Mouse (Mus musculus) forebrain, embryonic 15.5 days (tissue): ENCODE data around the gene Rbp4. TPM values are rescaled to one million over a fixed set of nuclear protein-coding genes. Genes with fewer than 3 reads are reported as not detected.

ENCODE experiments used
- ATAC-seq: fragments of 200-750 bp; cut with Nextera tagmentation; replicated peaks from 2 replicates; pipeline ENCODE4 v1.8.0; 2017; ENCODE audit warnings: mild to moderate bottlenecking, moderate TSS enrichment, moderate library complexity
- H3K27ac ChIP-seq: fragments of 300-500 bp; sonication (generic); replicated peaks from 2 replicates; pipeline ENCODE4 v1.5.1; 2015; ENCODE audit warnings: mild to moderate bottlenecking, inconsistent platforms
- H3K27me3 ChIP-seq: fragments of 300-500 bp; sonication (generic); 2 replicates; pipeline ENCODE4 v1.6.1; 2015; ENCODE audit warnings: inconsistent platforms
- H3K36me3 ChIP-seq: fragments of 300-500 bp; sonication (generic); 2 replicates; pipeline ENCODE4 v1.6.1; 2015; ENCODE audit warnings: mild to moderate bottlenecking, inconsistent platforms
- H3K4me1 ChIP-seq: fragments of 300-500 bp; sonication (generic); 2 replicates; pipeline ENCODE4 v1.6.1; 2015; ENCODE audit warnings: inconsistent platforms
- H3K4me2 ChIP-seq: fragments of 300-500 bp; sonication (generic); replicated peaks from 2 replicates; pipeline ENCODE4 v1.6.1; 2015; ENCODE audit warnings: mild to moderate bottlenecking, inconsistent platforms
- H3K4me3 ChIP-seq: fragments of 300-500 bp; sonication (generic); 2 replicates; pipeline ENCODE4 v1.5.1; 2015; ENCODE audit warnings: mild to moderate bottlenecking, inconsistent platforms
- H3K9ac ChIP-seq: fragments of 300-500 bp; sonication (generic); replicated peaks from 2 replicates; pipeline ENCODE4 v1.6.1; 2015; ENCODE audit warnings: mild to moderate bottlenecking, inconsistent platforms
- H3K9me3 ChIP-seq: fragments of 300-500 bp; sonication (generic); 2 replicates; pipeline ENCODE4 v1.6.1; 2016; ENCODE audit warnings: inconsistent platforms
- WGBS: fragments of 180-500 bp; shearing (Covaris S2); methylation state at CpG from one replicate; pipeline ENCODE4 v1.1.7; 2015; ENCODE audit warnings: mixed read lengths; 5-methylcytosine and 5-hydroxymethylcytosine counted together
- polyA plus RNA-seq: library from polyadenylated mRNA; unstranded; fragments of >200 nt; fragmentation: Nextera tagmentation; extraction: Ambion mirVana; gene quantifications from 2 replicates; pipeline ENCODE4 v1.2.1, GENCODE M21; 2015

Gene Rbp4
- polyA plus RNA-seq, 1 experiment from 2014 or later, result 1.5 TPM

DNA sequence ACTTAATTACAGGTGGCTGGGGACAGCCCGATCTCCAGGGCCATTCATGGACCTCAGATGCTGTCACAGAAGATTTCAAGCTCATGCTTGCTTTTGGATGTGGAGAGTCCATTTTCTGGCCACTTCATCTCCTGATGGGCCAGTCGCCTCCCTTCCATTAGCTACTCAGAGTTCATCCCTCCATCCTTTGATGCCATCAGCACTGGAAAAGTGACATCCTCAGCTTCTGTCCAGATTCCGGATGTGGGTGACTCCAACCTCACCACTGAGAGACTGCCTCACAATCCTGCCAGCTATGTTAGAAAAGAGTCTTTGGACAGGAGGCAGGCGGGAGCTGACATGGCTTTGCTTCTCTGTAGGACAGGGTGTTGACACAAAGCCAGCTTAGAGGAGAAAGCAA is 39.2 kb downstream of the Rbp4 start:
- Histone ChIP-seq H3K4me2 (no peak overlapping the region), H3K27me3 (no peaks in the 10 kb centered on the region), H3K27ac (no peak overlapping the region), H3K36me3 (no peaks in the 10 kb centered on the region), H3K9ac (no peak overlapping the region), H3K9me3 (no peaks in the 10 kb centered on the region), H3K4me3 (no peak overlapping the region), H3K4me1 (no peaks in the 10 kb centered on the region)
- 88% methylated on average over 4 of the region's 4 CpGs for WGBS
- ATAC-seq, result no peak

DNA sequence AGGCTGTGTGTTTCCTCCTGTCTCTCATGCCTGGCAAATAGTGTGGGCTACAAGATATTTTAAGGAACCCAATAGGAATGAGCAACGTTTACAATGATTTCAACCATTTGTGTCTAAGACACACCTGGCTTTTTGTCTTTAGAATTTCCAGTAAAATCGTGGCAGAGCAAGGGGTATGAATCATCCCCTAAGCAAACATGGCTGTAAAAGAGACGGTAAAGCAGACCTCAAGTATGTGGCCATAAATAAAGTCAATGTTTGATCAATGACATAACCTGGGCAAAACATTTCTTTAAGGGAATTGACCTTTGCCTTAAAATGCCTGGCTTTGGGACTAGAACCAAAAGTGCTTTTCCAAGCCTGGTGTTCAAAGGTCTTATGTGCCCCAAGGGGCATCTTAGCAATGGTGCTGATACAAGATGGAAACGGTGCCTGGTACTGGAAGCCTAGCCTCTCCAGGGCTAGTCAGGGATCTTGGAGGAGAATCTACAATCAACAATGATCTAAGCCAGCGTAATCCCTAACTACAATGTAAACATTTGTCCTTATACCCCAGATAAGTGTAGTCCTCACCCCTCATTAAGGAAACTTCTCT is 42.1 kb downstream of the Rbp4 start:
- Histone ChIP-seq H3K4me3 (no peak overlapping the region), H3K27me3 (no peaks in the 10 kb centered on the region), H3K36me3 (no peaks in the 10 kb centered on the region), H3K4me2 (no peak overlapping the region), H3K9ac (no peak overlapping the region), H3K4me1 (no peaks in the 10 kb centered on the region), H3K9me3 (no peaks in the 10 kb centered on the region), H3K27ac (no peak overlapping the region)
- ATAC-seq, result no peak
- WGBS, result 87% methylated on average over 5 of the region's 5 CpGs

DNA sequence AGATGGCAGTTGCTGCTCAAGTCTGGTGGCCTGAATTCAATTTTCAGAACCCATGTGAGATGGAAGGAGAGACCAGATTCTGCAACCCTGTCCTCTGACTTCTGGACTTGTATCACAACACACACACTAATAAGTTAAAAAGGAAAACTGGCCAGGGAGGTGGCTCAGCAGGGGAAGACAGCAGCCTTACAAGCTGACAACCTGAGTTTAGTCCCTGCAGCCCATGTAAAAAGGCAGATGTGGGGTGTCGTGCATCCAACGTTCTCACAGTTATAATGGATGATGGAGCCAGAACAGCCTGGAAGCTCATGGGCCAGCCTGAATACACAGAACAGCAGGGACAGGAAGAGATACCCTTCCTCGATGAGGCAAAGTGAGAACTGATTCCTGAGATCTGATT is 43.7 kb downstream of the Rbp4 start:
- H3K36me3 ChIP-seq, result no peaks in the 10 kb centered on the region
- no peaks in the 10 kb centered on the region for H3K27me3 ChIP-seq
- H3K9me3 ChIP-seq, result no peaks in the 10 kb centered on the region
- WGBS, result 80% methylated on average over 3 of the region's 3 CpGs
- no peak for ATAC-seq
- H3K27ac ChIP-seq, result no peak overlapping the region
- H3K9ac ChIP-seq, result no peak overlapping the region
- no peak overlapping the region for H3K4me3 ChIP-seq
- no peaks in the 10 kb centered on the region for H3K4me1 ChIP-seq
- no peak overlapping the region for H3K4me2 ChIP-seq

DNA sequence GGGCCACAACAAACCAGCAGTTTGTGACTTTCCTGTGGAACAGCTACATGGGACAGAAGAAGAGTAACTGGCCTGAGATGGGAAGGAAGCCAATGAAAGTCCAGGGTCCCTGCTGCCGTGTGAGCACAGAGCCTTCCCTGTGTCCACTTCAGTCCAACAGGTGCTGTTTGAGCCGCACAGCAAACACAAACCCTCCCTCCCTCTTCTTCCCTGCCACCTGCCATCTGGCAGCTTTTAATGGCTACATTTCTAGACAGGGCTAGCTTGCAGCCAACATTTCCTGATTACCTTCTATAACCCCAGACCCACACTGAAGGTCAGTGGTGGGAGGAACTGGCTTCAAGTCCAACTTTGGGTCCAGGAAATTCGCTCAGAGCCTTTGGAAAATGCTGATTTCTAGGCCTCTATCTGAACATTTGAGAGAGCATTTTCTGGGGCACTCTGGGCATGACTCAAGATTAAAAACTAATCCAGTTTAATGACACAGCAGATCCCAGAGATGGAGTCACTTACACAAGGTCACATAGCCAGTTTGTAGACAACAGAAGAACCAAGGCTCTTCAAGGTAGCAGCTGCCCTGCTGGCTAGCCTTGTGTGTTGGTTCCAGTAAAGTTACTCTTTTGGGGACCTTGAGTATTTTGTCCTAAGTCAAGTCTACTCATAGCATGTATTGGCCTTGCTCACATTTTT is 47.1 kb downstream of the Rbp4 start:
- Histone ChIP-seq H3K4me2 (no peak overlapping the region), H3K9ac (no peak overlapping the region), H3K4me1 (no peaks in the 10 kb centered on the region), H3K36me3 (peaks cover 5% of the 10 kb centered on the region; the same call in 1 of the 2 replicates), H3K4me3 (no peak overlapping the region), H3K27me3 (no peaks in the 10 kb centered on the region), H3K27ac (no peak overlapping the region), H3K9me3 (no peaks in the 10 kb centered on the region)
- 83% methylated on average over 3 of the region's 3 CpGs for WGBS
- ATAC-seq, result no peak

DNA sequence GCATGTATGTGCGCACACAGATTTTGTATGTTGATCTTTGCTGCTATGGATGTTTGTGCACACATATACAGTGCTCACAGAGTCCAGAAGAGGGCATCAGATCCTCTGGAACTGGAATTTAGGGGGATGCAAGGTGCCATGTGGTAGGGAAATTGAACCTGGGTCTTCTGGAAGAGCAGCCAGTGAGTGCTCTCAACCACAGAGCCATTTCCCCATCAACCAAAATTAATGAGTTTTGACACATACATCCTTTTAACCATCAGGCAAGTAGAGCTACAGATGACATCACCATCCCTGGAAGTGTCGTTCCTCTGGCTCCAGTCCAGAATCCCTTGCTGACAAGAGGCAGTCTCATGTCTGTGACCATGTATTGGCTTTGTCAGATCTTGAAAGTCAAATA is 48.8 kb downstream of the Rbp4 start:
- Histone ChIP-seq H3K27ac (no peak overlapping the region), H3K27me3 (no peaks in the 10 kb centered on the region), H3K9me3 (no peaks in the 10 kb centered on the region), H3K4me1 (no peaks in the 10 kb centered on the region), H3K36me3 (peaks cover 20% of the 10 kb centered on the region; the same call in 1 of the 2 replicates), H3K9ac (no peak overlapping the region), H3K4me2 (no peak overlapping the region), H3K4me3 (no peak overlapping the region)
- WGBS, result 64% methylated on average over 2 of the region's 2 CpGs
- peak; percentile 41; the same call in 1 of the 2 replicates for ATAC-seq

- Histone ChIP-seq H3K9ac (no peak overlapping the region), H3K27ac (no peak overlapping the region)
- ATAC-seq, result no peak
Measured at GRCm38 (mm10) chr19:38075051-38075450, 50.0 kb downstream of the Rbp4 start.

DNA sequence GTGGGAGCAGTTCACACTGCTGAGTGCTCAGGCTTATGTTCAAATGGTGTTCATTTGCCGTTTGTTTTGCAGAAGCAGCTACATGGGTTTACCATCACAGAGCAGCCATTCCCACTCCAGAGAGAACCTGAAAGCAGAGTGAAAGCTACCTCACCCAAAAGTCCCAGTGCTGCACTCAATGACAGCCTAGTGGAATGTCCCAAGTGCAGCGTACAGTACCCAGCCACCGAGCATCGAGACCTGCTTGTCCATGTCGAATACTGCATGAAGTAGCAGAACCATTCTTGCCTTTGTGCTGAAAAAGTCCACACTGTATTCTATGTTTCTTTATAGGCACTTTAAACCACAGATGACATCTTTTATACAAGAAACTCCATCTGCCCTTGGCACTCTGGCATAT is 51.9 kb downstream of the Rbp4 start:
- Histone ChIP-seq H3K4me3 (no peak overlapping the region), H3K4me2 (no peak overlapping the region), H3K36me3 (peaks cover 30% of the 10 kb centered on the region), H3K4me1 (no peaks in the 10 kb centered on the region), H3K9ac (no peak overlapping the region), H3K27me3 (no peaks in the 10 kb centered on the region), H3K9me3 (no peaks in the 10 kb centered on the region), H3K27ac (no peak overlapping the region)
- WGBS, result 94% methylated on average over 5 of the region's 5 CpGs
- ATAC-seq, result no peak

More at GRCm38 (mm10) chr19:38075051-38075450, 50.0 kb downstream of the Rbp4 start:
- H3K27me3 ChIP-seq, result no peaks in the 10 kb centered on the region
- peaks cover 27% of the 10 kb centered on the region for H3K36me3 ChIP-seq
- WGBS, result 84% methylated on average over 11 of the region's 11 CpGs
- no peak overlapping the region for H3K4me2 ChIP-seq
- no peak overlapping the region for H3K4me3 ChIP-seq
- no peaks in the 10 kb centered on the region for H3K9me3 ChIP-seq
- no peaks in the 10 kb centered on the region for H3K4me1 ChIP-seq

Other genes with a start within 250 kb of the Rbp4 start
- gene Myof, start 81.7 kb downstream of the Rbp4 start, polyA plus RNA-seq, result 1.4 and 1.7 TPM in 2 replicates
- gene Cep55, start 70.3 kb downstream of the Rbp4 start, polyA plus RNA-seq, result 16.6 and 17.9 TPM in 2 replicates
- 0.15 TPM in 1 of 2 replicates, not detected in the other for gene Ffar4, start 28.2 kb downstream of the Rbp4 start, polyA plus RNA-seq
- 0.28 TPM in 1 of 2 replicates, not detected in the other for gene Pde6c, start 7.5 kb upstream of the Rbp4 start, polyA plus RNA-seq
- 53.7 and 54.9 TPM in 2 replicates for gene Fra10ac1, start 98.9 kb upstream of the Rbp4 start, polyA plus RNA-seq
- 13.0 and 14.4 TPM in 2 replicates for gene Lgi1, start 139.3 kb upstream of the Rbp4 start, polyA plus RNA-seq